Mouse (Mus musculus): ENCODE measurements around the gene 4930452B06Rik.

The 4930452B06Rik gene

DNA sequence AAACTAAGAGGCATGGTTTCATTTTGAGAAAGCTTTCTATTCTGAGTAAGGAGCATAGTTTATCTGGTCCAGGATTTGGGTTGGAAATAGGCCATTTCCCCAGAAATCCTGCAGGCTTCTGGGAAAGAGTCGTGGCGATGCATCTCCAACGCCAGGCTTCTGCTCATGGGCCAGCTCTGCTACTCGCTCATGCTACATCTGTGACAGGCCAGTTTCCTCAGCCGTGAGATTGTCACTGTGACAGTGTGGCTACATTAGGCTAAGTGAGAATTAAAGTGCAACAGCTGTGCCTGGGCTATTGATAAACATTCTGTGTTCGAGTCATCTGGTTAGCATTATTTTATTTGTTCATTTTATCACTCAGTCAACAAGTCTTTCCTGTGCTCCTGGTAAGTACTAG lies 140.8 kb downstream of the 4930452B06Rik start:
- DNase-seq (ENCODE audit: low spot score in 2 of 2): no peak

DNA sequence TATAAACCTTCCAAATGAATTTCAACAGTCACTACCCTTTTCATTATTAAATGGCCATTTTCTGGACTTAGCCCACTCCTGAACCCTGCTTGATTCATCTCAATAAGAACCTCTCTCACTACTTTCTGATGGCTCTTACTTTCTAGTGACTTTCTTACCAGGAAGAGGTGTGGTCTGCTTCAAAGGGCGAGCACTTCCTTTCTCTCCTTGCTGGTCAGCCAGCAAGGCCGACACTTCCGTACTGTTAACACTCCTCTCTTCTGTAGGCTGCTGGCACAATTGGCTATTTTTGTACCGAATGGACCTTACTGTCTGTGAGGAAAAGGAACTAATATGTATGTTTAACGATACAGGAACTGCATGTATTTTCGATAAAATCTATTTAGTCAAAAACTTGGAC lies 148.4 kb downstream of the 4930452B06Rik start:
- no peak for DNase-seq (ENCODE audit: low spot score in 2 of 2)

DNA sequence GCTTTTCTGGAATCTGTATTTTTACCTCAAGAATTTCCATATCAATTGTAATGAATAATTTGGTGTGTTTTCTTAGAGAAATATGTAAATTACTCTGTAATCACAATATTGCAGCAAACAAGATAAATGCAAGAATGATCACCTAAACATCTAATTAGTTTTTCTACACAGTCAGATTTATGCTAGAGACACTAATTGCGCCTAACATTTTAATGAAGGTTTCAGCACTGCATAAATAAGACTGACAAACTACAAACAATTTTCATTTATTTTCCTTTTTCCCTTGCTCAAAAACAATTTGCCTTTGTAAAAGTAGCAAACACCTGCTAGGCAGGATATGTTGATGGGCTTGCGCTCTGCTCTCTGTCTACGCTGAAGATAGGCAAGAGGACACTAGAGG lies 152.0 kb downstream of the 4930452B06Rik start:
- DNase-seq (ENCODE audit: low spot score in 2 of 2): no peak

DNA sequence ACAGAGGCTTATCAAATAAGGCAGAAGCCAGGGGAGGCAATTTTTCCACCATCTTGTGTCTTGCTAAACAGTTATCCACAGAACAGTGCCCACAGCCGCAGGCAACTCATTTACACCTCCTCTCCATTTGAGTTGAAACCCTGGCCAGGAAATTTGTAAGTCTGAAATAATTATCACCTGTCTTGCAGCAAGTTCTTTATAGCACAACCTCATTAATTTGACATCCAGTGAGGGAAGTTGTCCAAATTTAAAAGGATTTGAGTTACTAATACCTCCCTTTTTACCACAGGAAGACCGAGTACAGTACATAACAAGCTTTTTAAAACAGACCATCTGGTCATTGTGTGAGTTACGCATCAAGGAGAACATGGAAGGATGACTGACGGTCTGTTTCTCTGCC lies 154.8 kb downstream of the 4930452B06Rik start:
- DNase-seq (ENCODE audit: low spot score in 2 of 2): no peak

DNA sequence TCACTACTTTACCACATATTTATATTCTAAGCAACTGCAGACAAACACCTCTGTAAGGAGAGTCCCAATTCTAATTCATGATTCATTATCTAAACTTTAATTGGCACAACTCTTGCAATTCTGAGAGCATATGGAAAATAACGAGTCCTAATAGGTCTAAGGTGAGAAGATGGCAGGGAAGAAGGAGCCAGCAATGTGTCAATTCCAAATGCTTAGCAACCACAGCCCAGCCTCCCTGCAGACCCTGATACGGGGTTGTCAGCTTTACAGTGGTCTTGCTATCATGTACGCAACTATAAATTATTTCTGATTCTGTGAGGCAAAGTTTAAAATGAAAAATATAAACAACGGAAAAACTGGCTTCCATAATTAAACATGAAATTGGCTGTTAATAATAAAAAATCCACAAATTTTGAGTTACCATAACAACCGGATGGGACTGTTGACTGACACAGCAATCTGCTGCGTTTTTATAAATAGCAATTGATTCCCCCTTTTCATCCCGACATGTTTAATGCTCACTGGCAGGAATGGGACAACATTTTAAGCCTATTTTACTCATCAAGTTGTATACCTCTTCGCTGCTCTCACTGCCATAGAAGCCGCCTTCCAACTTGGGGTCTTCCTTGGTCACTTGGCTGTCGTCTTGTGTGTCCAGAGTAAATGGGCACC lies 155.6 kb downstream of the 4930452B06Rik start:
- DNase-seq (ENCODE audit: low spot score in 2 of 2): no peak

DNA sequence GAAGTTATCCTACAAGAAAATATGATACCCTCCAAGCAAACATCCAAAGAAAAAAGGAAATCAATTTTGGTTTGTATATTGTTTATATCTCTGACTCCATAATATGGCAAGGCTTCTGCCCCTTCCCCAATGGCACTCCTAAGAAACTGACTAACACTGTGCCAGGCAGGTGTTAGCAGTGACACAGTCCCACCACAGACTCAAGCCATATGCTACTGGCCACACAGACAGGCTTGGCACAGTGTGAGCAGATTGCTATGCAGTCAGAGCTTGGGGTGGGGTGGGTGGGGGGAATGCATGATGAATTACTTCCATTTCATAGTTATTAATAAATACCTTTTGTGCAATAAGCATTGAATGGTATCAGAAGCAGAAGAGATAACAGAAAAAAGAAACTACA lies 157.4 kb downstream of the 4930452B06Rik start:
- no peak for DNase-seq (ENCODE audit: low spot score in 2 of 2)

DNA sequence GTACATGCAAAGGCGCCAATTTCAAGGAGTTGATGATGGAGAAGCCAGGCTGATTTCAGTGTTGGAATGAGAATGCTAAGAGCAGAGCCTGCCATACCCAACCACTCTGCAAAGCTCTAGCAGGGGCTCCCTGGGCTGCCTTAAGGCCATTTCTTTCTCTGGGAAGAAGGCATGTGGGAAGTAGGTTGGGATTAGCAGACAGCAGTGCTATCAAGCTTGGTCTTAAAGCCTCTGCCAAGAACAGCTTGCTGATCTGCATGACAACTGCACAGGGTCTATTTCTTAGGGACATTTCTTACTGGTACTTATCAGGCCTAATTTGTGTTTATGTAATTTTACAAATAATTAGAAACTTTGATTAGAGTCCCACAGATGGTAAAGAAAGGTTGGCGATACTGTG lies 161.8 kb downstream of the 4930452B06Rik start:
- DNase-seq (ENCODE audit: low spot score in 2 of 2): no peak

DNA sequence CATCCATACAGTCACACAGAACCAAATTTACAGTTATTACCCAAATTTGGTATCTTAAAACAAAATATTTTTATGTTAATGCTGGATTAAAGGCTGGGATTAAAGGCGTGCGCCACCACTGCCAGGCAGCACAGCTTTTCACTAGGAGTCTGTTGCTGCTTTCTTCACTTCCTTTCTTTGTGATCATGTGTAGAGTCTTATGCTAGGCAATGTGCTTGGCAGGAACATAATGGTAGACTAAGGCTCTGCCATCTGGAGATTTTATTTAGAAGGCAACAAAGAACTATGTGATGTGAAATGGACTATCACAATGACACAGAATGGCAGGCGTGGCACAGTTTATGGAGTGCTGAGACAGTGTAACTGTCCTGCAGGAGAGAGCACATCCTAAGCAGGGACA lies 162.7 kb downstream of the 4930452B06Rik start:
- no peak for DNase-seq (ENCODE audit: low spot score in 2 of 2)

DNA sequence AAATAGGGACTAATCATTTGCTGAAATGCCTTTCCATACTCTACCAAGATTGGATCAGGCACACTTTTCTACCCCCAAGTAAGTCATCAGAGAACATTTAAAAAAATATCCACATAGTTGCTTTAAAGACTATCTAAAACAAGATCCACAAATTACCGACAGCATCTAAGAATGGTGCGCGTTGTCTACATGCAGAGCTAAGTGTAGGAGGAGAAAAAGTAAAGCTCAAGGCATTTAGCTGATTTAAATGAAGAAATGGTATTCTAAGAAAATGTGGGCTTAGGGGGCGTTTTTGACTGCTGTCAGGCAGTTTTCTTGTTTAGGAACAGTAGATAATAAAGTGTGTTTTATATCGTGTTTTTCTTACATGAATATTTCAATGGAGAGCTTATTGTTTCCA lies 163.5 kb downstream of the 4930452B06Rik start:
- DNase-seq (ENCODE audit: low spot score in 2 of 2): no peak

DNA sequence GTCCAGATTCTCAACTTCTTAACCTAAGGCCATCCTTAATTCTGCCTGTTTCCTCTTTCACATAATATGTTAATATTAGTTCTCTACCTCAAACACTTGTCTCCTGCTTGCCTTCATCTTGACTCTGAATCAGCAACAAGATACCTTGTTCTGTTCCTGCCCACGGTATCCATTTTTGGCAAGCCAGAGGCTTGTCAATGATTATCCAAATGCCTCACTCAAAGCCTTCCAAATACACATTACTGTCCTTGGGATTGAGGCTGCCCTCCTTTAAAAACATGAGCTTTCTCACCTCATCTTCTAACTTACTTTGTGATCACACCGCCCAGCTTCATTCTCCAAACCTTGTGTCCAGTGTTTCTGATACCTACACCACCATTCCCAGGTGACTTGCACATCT lies 170.3 kb downstream of the 4930452B06Rik start:
- no peak for DNase-seq (ENCODE audit: low spot score in 2 of 2)

DNA sequence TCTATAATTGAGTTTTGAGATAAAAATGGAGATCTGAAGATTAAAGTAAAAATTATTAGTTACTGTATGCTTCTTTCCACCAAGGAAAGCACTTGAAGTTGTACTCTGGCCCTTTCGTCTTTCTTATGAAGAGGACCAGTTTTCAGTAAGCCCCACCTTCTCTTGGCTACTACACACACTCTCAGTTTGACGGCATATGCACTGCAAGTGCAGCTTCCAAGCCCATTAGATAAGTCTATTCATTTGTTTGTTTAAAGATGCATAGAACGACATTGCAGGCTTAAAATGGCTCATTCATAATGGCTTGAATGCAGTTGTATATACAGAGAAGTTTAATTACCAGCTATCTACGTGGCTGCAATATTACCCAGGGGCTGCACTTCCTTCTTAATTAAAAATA lies 171.1 kb downstream of the 4930452B06Rik start:
- DNase-seq (ENCODE audit: low spot score in 2 of 2): no peak

DNA sequence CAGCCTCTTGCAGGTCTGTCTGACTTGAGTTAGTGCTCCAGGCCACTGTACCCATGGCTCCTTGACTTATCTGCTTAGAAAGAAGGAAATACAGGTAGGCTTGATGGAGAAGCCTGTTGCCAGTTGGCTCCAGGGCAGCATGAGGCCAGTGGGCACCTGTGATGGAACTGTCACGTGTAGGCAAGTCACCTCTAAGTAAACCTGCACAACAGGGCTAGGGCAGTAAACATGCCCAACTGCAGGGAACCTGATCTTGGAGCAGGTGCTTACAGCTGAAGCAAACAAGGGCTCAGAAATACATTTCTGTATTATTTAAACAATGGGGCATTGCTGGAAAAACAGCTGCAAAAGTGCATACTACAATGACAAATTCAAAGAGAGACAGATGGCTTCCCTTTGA lies 171.8 kb downstream of the 4930452B06Rik start:
- no peak for DNase-seq (ENCODE audit: low spot score in 2 of 2)

DNA sequence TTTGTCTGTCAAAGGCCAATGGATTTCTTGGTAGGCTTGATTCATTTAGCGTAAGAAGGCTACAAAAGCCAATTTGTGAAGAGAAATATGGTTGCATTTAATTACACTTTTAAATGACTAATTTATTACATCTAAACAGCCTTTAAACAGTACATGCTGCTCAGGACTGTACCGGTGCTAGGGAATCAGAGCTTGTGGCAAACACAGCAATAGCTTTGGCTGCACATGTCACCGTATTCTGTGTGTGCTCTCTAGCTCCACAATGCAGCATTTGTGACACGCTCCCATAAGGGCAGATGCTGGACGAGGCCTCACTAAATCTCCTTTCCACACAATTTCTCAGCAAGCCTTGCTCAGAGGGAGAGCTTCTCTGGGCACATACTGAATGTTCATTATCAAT lies 187.9 kb downstream of the 4930452B06Rik start:
- DNase-seq (ENCODE audit: low spot score in 2 of 2): no peak

DNA sequence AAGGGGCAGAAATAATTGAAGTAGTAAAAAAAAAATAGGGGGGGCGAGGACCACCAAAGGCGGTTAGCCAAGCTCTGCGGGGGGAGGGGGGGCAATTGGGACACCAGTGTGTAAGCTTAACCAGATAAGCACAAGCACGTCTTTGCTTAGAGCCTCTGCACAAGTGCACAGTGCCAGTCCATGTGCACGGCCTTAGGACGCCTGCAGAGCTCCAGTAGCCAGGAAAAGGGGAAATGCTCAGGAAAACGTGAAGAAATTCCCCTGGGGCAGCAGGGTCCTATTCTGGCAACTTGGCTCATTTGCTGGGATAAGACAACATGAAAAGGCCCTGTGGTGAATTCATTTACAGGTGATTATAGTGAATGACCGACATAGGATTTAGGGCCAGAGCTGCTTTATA lies 188.7 kb downstream of the 4930452B06Rik start:
- DNase-seq (ENCODE audit: low spot score in 2 of 2): no peak

DNA sequence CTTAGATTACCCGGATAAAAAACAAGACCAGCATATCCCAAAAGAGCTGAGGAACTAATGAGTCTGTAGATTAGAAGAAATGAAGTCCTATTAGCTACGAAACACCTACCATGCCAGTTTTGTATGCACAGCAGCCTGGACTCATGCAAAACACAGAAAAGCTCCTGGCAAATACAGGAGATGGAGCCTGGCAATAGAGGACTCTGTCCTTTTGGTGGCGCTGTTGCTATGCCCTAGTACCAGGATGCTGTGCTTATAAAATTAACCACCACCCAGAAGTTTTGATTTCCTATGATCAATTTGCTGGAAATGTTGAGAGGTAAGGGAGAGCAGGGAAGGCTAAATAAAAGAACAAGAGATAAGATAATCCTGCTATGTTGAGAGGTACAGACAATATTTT lies 189.4 kb downstream of the 4930452B06Rik start:
- DNase-seq (ENCODE audit: low spot score in 2 of 2): no peak

DNA sequence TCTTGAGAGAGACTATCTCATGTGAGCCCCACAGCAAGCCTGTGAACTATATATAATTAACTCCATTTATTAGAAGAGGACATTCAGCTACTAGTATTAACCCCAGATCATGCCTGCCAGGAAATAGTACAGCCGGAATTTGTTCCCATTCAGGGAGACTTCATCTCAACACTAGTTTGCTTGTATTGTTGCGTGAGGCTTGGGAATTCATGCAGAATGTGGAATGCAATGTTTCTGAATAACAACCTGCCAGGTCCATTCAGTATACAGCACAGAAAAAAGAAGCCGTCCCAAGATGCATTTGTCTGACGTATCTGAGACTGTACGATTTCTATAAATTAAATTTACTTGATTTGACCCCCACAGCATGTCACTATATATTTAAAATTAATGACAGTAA lies 190.2 kb downstream of the 4930452B06Rik start:
- DNase-seq (ENCODE audit: low spot score in 2 of 2): no peak

DNA sequence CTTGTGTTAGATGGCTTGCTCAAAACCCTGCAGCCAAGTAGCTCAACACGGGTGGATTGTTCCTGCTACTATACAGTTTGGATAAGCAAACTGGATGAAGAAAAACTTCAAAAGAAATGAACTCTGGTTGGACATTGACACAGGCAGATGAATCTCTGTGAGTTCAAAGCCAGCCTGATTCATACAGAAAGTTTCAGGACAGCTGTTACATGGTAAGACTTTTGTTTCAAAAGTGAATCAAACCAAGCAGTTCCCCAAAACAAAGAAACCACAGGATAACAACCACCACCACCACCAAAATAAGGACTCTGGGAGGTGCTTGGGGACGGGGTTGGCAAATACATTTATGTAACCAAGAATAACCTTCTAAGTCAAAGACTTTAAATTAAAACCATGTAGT lies 193.2 kb downstream of the 4930452B06Rik start:
- DNase-seq (ENCODE audit: low spot score in 2 of 2): no peak

DNA sequence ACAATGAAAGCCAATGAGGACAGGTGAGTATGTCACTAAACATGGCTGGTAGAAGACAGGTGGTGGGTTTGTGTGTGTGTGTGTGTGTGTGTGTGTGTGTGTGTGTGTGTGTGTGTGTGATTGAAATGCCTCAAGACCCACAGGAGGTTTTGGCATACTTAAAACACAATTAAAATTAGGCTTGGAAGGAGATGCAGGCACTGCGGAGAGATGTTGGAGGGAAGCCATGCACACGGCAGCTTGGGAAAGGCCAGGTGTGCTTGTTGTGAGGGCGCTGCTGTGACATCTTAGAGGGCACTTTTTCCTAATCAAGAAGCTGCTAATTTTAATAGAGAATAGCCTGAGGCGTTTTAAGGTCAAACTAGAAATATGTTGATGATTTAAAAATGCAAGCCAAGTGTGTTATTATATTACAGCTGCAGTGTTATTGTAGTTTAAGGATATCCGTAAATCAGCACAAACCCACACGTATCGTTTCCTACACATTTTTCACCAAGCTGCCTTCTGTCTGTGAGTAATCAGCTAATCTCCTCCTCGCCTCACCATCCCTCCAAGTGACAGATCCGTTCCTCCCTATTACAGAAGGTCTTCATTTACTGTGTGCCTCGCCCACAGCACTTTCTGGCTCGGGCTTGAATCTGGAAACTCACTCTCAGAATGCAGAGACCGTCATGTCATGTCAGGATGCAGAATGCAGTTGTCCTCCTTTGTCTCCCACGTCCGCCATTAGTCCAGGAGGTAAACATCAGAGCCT lies 201.5 kb downstream of the 4930452B06Rik start:
- DNase-seq (ENCODE audit: low spot score in 2 of 2): no peak

DNA sequence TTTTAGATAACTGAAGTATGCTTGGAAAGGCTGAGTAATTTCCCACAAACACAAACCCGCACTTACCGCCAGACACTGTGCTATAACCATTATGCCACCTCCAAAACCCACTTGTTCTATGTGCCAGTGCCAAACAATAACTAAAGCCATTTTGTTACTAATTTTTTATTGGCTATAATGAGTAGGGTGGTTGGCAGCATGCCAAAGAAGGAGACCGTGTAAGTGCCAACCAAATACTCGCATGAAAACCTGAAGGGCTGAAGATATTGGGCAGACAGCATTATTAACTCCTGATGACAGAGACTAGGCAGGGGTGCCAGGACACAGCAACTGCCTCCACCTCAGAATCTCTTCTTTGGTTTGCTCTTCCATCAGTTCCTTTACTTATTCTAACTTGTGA lies 203.1 kb downstream of the 4930452B06Rik start:
- no peak for DNase-seq (ENCODE audit: low spot score in 2 of 2)

DNA sequence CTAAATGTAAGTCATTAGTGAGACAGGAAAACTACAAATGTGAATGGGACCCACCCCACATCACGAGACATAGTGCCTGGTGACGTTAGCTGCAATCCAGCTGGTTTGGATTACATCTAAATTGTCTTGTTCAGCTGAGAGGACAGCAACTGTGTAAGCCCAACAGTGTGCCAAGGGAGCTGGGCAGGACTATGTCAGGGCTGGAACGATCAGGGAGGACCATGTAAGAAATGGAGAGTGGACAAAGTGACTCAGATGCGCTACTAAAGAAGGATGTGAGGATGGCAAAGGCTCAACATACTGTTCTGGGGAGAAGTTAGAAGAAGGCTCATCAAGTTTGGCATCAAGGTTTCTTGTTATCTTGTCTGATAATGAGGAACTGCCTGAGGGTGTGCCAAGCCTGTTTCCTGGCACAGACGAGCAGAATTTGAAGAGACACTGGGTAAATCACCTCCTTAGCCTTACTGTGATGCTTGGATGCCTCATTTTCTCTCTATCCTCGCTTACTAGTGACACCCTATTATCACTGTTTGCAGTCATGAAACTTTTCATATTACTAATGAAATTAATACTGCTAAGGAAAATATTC lies 203.6 kb downstream of the 4930452B06Rik start:
- no peak for DNase-seq (ENCODE audit: low spot score in 2 of 2)

DNA sequence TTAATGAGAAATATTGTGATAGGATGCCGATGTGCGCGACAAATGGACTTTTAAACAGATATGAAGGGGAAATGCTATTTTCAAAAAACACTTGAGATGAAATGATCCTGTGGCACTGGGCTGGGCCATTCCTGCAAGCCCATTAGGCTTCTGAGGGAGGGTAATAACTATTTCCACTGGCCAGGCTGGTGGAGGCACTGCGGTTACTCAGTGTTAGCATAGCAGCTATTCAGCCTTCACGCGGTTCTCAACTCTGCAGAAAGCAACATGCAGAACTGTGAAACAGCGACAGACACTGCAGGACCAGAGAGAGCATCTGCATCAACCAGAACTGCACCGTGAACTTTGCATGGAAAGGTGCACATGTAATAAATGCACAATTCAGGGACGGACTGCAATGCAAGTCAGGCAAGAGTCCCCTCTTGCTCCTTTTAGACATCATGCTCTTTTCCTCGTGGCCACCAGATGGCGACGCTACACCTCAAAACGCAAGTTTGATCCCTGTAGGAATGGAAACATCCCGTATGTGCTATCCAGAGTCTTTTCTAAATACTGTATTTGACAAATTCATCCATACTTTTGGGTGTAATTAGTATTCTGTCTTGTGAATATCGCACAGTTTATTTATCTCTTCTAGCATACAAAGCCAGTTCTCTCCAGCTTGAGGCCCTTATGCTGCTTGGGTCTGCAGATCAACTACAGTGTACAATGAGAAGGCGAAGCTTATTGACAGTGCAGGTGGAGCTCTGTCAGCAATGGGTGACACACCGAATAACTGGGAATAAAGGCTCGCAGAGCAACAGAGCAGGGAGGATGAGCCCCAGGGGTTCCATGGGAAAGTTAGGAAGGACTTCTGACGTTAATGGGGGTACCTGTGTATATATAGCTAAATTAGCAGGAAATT lies 205.6 kb downstream of the 4930452B06Rik start:
- no peak for DNase-seq (ENCODE audit: low spot score in 2 of 2)

DNA sequence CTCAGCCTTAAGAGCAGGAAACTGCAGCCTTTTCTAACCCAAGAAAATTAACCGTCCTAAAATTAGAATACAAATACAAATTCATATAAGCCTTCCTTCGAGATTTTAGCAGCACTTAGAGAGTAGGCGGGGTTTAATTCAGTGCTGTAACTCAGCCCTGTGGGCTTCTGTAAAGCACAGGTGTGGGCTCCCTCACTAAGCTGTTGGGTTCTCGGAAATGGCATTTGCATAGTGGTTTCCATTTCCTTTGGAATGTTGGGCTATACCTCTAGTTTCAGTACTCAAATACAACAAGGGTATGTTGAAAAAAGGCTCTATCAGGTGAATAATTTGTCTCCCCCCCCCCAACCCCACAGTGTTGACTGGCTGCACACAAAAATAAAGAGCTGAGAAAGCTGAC lies 206.3 kb downstream of the 4930452B06Rik start:
- DNase-seq (ENCODE audit: low spot score in 2 of 2): no peak

Measured in natural killer cell, adult 2 months (primary cell).